Mouse (Mus musculus) C2C12 (cell line): Measurements from ENCODE around the gene Abcb4.

ENCODE experiments used
- CEBPB ChIP-seq: IDR thresholded peaks from one replicate; pipeline ENCODE4 v1.6.1; 2011; ENCODE audit warnings: low read depth, mild to moderate bottlenecking, control low read depth, moderate library complexity
- CTCF ChIP-seq: IDR thresholded peaks from one replicate; pipeline ENCODE4 v1.5.1; 2011; ENCODE audit not compliant: control insufficient read depth, insufficient read depth, insufficient read length

GRCm38 (mm10) chr5:8894104-8894425 lies 548 bp downstream of the Abcb4 start:
- TF ChIP-seq CTCF (no peak), CEBPB (no peak)
